Mouse (Mus musculus) gastrocnemius, postnatal 36 days (tissue): ENCODE results near the gene Oxct2a. TPM values are rescaled to one million over a fixed set of nuclear protein-coding genes. Genes with fewer than 3 reads are reported as not detected.
"Not testable (repeated sequence)": the region's sequence is repeated elsewhere in the genome, so short reads cannot be mapped to it uniquely, and the experiment has no call there.

Experiments
- DNase-seq, 2 experiments: peaks; one replicate each; pipeline ENCODE4 v3.0.0; 2022
- intact Hi-C: fragments of 180-260 bp; cut with DNase I; formaldehyde crosslinking; loops from one replicate; pipeline ENCODE4 v1.15.1; 2025
- long read RNA-seq, 2 experiments: library from polyadenylated mRNA; stranded (forward); transcript quantifications; one replicate each; pipeline ENCODE4 v2.0.0; 2021
- total RNA-seq, 2 experiments: library from RNA; stranded (reverse); gene quantifications; 2 replicates each; pipeline ENCODE4 v1.2.3; 2021

The Oxct2a gene
- under 1 TPM; 0.15 to 0.23 TPM for total RNA-seq
- long read RNA-seq, experiment 1, result 0 reads
- long read RNA-seq, experiment 2, result 0 reads

DNA sequence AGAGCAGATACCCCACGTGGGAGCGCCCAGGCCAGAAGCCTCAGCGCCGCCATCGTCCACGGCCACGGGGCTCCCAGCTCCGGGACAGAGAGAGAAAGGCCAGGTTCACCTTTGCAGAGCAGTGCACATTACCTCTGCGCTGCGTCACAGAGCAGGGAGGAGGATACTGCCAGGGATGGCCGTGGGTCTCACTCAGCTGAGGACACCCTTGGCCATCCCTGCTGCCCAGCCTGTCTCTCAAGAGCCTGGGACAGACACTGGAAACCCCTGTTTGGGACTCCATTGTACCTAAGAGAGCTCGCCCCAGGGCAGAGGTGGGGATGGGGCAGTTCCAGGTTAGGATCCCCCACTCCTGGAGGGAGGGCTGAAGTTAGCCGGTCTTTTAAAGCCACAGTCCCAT lies at the start of gene Oxct2a:
Gene Oxct2a (minus strand): TSS at position 101 of the 400 bp plus-strand sequence.
- intact Hi-C loops, result no loop called here
- no peak for DNase-seq

DNA sequence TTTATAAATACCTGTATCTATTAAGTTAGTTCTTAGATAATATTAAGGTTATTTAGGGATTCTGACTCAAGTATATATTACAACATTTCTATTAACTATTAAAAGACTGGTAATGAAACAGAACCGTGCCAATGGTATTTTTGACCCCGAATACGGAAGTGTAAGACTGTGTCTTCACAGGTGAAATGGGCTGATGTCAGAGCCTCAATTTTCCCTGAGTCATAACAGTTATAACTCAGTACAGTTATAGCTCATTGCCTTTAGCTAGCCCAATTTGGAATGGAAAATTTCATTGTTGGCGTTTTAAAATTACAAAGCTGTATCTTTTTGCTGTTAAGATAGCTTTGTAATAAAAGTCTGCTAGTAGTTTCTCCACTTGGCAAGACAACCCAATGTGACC lies 40.1 kb upstream of the Oxct2a start:
- DNase-seq, result no peak
- intact Hi-C loops, result loop anchor here (5.0 kb wide), 1 partner anchor 56 kb away; no protein-coding TSS in a partner anchor

DNA sequence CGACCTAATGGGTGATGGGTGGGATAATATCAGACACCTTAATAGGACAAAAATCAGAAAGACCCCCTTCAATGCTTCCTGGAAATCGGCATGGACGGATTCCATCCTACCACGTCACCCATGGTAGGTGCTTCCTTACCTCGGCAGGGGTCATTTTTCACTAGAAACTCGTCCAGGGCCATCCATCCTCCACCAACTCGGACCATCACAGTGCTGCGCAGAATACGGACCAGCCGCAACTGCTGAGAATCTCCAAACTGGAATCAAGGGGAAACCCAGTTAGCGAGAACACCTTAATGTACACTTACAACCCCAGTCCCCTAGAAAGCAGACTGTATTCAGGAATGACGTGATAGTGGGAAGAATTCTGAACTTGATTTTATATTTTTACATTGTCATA lies 37.3 kb upstream of the Oxct2a start:
- intact Hi-C loops, result loop anchor here (5.0 kb wide), 1 partner anchor 53 kb away; no protein-coding TSS in a partner anchor
- DNase-seq, result no peak

DNA sequence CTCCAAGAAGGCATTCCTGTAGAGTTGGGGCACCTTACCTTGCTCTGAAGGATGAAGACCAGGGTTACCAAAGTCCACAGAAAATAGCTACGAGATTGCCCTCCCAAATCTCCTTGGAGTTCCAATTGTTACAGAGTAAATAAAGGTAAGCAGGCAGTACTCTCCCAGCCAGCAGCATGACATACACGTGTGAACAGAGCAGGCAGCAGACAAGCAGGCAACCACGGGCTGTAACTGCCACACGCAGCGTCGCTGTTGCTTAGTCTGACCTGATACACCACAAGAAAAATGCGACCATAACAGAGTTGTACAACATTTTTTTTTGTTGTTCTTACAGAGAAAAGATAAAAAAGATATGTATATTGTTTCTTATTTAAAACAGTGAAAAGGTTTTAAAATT lies 35.2 kb upstream of the Oxct2a start:
- DNase-seq, result no peak
- intact Hi-C loops, result no loop called here

DNA sequence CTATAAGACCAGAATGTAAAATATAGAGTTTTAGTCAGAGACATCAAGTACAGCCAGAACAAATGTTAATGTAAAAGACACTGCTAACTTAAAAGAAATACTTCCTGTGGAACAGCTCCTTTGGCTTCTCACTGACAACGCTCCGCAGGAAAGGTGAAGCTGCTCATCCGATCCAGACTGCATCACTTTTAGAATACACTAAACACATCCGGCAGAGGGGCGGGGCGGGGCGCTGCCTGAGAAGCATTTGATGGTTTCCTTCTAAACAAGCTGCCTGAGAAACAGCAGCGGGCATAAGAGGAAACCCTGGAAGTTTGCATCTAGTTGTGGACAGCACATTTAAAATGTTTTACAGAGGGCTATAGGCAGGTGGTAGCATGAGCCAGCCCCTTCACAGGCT lies 32.5 kb upstream of the Oxct2a start:
- no peak for DNase-seq
- intact Hi-C loops, result no loop called here

DNA sequence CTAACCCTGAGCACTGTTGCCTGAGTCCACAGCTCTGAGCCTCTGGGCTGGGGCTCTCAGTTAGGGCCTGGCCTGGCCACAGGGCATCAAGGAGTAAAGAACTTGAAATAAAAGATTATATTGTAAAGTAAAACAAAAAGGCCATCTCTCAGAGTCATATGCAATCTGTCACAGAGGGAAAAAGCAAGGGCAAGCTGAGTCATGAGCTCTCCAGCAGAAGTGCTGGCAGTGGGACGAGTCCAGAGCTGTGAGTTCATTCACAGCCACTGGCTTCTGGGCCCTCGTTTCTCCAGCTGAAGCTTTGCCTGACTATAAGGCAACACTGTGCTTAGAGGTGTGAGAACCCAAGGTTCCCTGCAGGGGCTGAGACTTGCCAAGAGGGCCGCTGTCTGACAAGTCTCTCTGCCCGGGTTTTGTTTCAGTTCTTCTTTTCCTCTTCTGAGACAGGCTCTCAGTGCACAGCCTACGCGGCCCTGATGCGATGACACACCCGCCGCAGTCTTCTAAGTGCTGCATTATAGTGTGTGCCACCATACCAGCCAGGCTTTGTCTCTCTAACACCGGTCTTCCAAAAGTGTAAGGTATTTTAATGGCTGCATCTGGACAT lies 29.9 kb upstream of the Oxct2a start:
- no peak for DNase-seq
- intact Hi-C loops, result no loop called here

DNA sequence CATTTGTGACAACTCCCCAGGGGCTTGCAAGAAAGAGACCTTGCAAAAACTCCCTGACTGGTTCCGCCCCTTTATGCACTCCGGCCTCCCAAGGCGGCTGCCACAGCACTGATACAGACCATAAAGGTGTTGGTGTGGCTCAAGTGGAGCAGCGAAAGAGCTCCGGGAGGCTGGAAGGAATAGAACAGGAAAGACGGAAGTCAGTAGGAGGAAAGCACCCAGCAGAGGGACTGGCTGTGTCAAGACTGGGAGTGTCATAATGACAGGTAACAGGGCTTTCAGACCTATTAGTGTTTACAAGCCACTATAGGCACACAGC lies 20.0 kb upstream of the Oxct2a start:
- DNase-seq, result no peak
- intact Hi-C loops, result no loop called here

DNA sequence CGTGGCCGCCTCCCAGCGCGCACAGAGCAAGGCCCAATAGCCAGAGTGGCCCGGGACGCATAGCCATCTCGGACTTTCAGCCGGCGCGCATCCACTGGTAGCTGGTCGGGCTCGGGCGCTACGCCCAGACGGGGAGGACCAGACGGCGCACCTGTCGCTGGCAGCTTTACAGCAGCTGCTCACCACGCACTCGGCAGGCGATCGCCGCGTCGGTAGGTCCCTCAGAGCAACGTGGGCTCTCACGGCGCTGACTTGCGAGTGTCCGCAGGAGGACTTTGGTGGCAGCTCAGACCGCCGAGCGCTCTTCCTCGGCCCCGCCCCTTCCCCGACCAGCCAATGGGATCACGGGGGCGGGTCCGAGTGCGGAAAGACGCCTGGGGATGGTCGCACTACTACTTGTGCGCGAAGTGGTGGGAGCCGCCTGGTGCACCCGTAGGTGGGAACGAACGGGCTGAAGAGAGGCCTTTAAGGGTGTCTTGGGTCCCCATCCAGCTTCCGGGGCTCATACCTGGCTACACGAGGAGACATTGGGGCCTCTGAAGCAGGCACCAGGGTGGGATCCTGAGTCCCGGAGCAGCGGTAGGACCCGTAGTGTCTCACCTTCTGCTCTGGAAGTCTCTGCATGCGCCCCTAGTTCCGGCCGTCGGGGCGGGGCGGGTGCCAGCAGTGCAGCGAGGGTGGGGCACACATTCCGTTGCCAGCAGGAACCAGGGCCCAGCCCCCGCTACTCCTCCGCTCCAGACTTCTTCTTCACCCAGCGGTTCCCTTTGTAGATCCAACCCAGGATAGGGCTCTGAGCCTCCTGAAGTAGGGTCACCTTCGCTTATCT lies 19.4 kb upstream of the Oxct2a start, which contains the start of gene Bmp8a:
Gene Bmp8a (minus strand): TSS at position 611 of the 829 bp plus-strand sequence.
- intact Hi-C loops, result no loop called here
- DNase-seq, result peak; percentile 47 to 53

DNA sequence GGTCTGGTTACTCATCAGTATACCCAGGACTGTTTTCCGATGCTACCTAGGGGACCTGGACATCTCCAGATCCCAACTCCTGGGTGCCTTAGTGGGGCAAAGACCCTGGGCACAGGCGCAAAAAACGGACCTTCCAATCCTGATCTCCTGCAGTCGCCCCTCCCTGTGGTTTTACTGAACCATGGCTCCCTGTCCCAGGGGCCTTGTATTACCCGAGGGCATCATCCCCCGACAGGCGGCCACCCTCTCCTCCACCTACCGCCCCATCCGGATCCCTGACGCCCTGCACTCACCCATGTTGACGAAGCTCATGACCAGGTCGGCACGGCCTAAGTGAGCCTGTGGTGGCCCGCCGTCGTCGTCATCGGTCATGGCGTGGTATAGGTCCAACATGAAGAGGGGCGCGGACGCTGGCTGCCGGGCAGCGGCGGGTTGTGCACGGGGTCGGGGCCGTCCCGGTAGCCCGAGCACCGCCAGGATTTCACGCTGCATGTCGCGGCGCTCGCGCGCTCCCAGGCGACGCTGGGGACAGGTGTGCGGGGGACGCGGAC lies 18.7 kb upstream of the Oxct2a start:
- no peak for DNase-seq
- intact Hi-C loops, result no loop called here

DNA sequence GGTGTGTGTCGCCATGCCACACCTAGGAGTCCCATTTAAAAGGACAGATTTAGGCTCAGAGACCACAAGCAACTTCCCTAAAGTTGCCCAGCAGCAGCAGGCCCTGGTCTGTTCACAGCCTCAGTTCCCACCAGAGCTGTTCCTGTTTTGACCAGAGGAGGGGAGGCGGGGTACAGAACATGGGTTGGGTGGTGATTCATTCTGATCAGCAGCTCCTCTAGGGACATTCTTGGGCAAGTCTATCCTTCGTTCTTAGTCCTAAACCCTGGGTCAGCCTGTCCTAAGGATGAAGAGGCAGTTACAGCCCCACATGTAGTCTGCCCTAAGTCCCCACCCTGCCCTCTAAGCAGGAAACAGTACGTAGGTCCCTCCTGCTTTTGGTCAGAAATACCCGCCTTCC lies 16.8 kb upstream of the Oxct2a start:
- no peak for DNase-seq
- intact Hi-C loops, result no loop called here

DNA sequence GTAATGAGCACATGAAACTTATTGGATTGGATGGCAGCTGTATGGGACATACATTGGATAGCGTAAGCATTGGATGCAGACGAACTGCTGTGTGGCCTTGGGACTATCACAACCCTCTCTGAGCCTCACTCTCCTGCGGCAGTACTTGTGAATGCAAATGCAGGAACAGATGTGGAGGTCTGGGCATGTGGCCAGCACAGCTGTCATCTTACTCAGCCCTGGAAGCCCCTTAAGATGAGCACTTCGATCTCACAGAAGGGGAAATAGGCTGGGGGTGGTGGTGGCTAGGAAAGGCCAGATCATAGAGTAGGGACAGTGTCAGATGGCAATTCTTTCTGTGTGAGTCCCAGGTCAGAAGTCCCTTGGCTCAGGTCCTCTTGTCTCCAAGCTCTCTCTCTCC lies 14.3 kb upstream of the Oxct2a start:
- no peak for DNase-seq
- intact Hi-C loops, result no loop called here

DNA sequence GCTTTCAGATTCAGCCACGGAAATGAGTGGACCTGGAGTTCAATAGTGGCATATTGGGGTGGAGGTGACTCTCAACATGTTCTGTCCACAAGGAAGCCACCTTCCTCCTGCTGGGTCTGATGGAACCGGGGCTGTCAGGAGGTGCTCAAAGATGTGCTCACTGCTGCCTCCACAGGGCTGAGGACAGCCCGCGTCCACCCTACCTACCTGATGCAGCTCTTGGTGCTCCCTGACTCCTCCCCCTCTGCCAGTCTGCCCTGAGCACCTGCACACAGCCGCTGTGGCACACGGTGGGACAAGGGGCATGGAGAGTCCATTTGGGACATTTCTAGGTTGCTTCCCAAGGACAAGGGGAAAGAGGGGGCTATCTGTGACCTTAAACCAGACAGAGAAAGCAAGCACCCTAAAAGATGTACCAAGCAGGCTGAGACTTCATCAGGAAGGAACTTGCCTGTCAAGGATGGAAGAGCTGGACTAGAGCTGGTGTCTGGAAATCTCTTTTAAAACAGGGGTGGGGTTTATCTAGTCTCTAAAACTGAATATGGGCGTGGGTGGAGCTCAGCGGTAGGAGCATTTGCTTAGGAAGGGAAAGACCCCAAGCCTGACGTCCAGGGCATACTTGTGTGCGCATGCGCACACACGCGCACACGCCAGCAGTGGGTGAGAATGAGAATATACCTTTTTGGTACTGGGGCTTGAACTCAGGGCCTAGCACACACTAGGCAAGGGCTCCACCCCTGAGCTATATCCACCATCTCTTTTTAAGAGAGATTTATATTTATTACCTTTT lies 12.6 kb upstream of the Oxct2a start:
- intact Hi-C loops, result no loop called here

DNA sequence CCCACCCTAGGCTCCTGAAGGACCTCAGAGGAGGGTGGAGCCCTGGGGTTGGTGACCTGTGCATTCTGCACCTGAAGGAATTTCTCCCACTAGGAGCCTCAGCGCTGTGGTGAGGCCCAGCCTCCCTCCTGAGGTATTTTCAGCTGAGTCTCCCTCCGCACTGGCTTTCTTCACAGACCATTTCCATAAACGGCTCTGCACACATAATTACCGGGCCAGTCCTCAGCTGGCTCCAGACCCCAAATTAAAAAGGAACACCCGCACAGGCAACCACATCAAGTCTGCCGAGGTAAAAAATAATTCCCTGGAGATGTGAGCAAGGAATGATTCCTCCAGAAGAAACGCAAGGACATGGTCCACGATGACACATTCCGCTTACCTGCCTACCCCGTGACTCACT lies 11.8 kb upstream of the Oxct2a start:
- DNase-seq, intact Hi-C loops: not testable (repeated sequence)

More for the DNA sequence above, 12.6 kb upstream of the Oxct2a start:
- DNase-seq, result no peak

DNA sequence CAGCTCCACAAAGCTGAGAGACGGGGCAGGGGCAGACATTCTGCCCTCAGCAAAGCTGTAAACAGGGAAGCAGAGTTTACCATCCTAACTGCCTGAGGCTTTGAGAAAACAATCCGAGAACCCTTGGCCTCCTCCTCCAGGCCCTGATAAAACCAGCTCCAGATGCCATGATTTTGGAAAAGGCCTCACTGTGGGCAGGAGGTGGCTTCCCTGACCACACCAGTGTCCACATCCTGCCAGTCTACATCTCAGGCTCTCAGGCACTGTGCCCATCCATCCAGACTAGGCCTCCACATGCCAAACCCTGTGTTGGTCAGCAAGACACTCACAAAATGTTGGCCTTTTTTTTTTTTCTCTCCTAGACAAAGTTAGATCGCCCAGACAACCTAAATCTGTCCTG lies 10.7 kb upstream of the Oxct2a start:
- no peak for DNase-seq
- intact Hi-C loops, result no loop called here

DNA sequence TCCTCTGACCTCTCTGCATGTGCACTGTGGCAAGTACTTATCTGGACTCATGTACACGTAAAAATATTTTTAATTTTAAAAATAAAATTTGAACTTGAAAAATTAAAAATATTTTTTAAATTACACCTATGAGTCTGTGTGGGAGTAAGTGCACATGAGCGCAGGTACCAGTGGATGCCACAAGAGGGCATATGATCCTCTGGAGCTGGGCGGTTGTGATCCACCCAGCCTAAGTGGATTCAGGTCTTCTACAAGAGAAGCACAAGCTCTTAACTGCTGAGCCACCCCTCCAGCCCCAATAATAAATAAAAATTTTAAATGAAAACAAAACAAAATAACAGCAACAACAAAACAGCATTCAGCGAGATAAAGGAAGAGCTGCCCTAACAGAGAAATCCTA lies 9.7 kb upstream of the Oxct2a start:
- DNase-seq, result no peak
- intact Hi-C loops, result no loop called here

DNA sequence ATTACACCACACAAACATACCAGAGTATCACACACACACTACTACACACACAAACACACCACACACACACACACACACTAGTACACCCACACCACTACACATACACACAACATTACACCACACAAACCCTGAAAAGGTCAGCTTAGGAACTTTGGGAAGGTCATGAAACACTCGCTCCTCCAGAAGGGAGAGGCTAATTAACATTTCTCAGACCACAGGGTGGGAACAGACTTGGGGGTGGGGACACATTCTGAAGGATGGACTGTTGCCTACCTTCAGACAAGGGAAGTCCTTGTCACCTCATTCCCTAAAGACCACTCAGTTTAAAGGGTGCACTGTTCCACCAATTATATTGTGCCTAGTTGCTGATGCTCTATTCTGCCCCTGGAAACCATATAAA lies 8.5 kb upstream of the Oxct2a start:
- intact Hi-C loops, DNase-seq: not testable (repeated sequence)

DNA sequence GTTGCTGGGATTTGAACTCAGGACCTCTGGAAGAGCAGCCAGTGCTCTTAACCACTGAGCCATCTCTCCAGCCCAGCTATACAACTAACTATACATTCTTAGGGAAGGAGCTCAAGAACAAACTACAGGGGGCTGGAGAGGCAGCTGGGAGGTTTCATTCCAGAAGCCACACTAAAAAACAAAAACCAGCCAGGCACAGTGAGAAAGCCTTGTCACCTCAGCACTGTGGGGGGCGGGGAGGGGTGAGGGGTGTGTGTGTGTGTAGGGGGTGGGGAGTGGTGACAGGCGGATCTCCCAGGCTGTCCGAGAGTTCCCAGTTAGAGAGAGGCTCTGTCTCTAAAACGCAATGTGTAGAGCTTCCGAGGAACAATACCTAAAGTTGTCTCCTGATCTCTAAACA lies 7.9 kb upstream of the Oxct2a start:
- no peak for DNase-seq
- intact Hi-C loops, result no loop called here

DNA sequence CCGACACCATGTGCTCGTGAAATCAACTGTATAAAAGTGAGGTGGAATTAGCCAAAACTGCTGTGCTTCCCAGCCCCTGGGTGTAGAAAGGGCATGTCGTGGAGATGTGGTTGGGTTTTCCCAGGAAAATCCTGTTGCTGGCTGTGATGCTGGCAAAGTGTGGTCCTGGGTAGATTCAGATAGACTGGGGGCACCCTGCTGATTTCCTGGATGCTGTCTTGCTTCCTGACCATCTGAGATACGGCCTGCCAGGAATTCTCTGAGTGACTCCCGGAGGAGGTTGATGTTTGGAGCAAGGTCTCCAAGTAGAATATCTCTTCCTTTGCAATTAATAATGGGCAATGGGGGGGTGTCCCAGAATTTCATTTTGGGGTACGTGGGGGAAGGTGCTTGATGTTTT lies 5.5 kb upstream of the Oxct2a start:
- DNase-seq, result no peak
- intact Hi-C loops, result no loop called here

DNA sequence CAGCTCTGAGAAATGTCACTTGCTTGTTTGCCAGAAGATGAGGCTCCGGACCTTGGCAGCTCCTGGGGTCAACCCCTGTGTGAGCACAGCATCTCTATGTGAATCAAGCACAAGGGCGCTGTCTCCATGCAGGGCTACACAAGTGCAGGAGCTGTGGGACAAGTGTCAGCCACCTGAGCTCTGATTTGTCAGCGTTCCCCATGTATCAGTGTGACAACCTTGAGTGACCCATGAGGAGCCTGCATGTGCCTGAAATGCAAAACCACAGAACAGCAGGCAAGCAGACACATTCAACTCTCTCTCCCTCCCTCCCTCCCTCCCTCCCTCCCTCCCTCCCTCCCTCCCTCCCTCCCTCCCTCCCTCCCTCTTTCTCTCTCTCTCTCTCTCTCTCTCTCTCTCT lies 4.2 kb upstream of the Oxct2a start:
- no peak for DNase-seq
- intact Hi-C loops, result no loop called here

DNA sequence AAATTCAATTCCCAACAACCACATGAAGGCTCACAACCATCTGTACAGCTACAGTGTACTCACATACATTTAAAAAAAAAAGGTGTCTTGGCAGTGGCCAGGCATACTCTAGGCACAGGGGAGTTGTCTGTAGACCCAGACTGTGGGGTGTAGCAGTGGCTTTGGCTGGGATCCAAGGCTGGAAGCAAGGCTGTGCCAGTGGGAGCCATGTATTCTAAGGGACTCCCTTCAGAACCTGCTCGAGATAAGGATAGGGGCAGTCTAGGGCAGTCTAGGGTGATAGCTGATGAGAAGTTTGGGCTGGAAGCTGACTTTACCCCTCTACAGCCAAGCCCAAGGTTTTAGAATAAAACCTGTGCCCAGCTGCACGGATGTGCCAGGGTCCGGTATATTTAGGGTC lies 2.7 kb upstream of the Oxct2a start:
- intact Hi-C loops, result no loop called here
- DNase-seq, result no peak

DNA sequence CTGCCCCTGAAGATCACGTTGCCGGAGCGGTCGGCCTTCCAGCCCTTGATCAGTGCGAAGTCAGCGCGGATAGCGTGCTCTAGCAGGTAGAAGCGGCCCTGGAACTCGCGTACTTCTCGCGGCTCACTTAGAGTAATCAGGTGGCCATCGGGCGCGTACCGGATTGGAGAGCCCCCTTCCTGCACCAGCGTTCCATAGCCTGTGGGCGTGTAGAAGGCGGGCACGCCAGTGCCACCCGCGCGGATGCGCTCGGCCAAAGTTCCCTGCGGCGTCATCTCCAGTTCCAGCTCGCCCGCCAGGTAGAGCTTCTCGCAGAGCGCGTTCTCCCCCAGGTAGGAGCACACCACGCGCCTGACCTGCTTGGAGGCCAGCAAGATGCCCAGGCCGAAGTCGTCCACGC lies 524 bp downstream of the Oxct2a start:
- intact Hi-C loops, result not testable (repeated sequence)

More for the DNA sequence above, 524 bp downstream of the Oxct2a start:
- not testable (repeated sequence) for DNase-seq
